Mouse (Mus musculus): ENCODE results near the gene Wbp2nl. TPM values are rescaled to one million over a fixed set of nuclear protein-coding genes. Genes with fewer than 3 reads are reported as not detected.

Gene Wbp2nl
- 0.17 TPM in 1 of 2 replicates, not detected in the other for polyA plus RNA-seq (2015; fragmentation: Nextera tagmentation; extraction: Ambion mirVana)

GRCm38 (mm10) chr15:82298764-82299561 is at the start of gene Wbp2nl:
TSS of gene Wbp2nl (plus strand) at chr15:82298954.

DNA sequence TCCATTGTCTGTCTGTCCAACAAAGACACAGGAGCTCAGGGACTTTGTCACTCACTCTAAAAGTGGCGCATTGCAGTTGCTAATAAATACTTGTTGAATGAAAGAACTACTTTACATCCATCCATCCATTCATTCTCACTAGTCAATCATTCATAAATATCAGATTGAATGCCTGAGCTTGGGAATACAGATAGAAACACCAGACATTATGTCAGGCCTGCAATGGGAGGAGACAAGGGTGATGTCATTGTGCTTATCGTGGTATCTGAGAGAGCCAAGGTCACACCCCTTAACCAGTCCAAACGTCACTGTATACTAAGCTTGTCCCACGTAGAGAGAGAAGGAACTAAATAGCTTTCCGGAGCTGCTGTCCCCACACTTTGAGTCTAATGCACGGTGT is 46.7 kb upstream of the Wbp2nl start, which contains the start of gene 1500009C09Rik:
TSS of gene 1500009C09Rik (plus strand) at position 301 of the 400 bp plus-strand sequence.

DNA sequence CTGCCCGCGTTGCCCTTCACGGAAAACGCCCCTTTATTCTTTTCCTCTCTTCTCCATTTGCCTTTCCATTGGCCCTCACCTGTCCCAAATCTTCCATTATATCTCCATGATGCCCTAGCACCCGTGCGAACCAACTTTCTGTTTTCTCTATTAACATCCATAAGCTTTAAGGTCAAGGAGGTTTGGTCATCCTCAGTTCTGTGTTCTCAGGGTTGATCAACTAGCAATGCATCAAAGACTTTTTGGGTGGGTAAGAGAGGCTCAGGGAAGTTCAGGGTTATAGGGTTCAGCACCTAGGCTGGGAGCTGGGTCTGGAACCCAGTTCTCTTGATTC is 24.2 kb upstream of the Wbp2nl start, which contains the start of gene Sept3:
TSS of gene Sept3 (plus strand) at position 301 of the 334 bp plus-strand sequence.

DNA sequence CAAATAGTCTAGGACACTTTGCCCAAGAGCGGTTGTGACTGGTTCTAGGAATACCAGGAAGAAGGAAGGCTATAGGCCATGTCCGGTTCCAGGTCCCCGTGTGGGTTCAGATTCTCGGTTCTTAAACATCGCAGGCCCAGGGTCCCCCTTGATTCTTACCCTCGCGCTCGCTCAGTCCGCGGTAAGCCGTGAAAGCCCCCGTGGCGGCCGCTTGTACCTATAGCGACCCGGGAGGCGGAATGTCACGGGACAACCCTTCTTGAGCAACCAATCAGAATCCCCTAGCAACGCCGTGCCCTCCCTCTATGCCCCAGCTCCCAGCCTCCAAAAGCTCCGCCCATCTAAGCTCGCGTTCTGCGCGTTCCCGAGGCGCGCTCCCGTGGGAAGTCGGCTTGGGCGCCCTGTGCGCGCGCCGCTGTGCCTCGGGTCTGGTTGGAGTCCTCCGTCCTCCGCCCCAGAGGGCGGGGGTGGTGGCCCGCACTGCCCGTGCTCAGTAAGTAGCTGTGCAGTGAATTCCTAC is 39.9 kb downstream of the Wbp2nl start, which contains the start of the genes Naga, Pheta2 and Smdt1:
TSS of gene Naga (minus strand) at position 333 of the 520 bp plus-strand sequence.
TSS of gene Pheta2 (plus strand) at position 350 of the 520 bp plus-strand sequence.
TSS of gene Smdt1 (plus strand) at position 367 of the 520 bp plus-strand sequence.

GRCm38 (mm10) chr15:82354126-82354945 is 55.6 kb downstream of the Wbp2nl start, which contains the start of gene Ndufa6:
TSS of gene Ndufa6 (minus strand) at chr15:82354322.

Other genes with a start within 250 kb of the Wbp2nl start
- not detected in 2 replicates for gene 4930407I10Rik, start 239.8 kb upstream of the Wbp2nl start, polyA plus RNA-seq (2015; fragmentation: Nextera tagmentation; extraction: Ambion mirVana)
- not detected in 2 replicates for gene Mei1, start 229.0 kb upstream of the Wbp2nl start, polyA plus RNA-seq (2015; fragmentation: Nextera tagmentation; extraction: Ambion mirVana)
- 5.3 and 5.7 TPM in 2 replicates for gene Ccdc134, start 171.0 kb upstream of the Wbp2nl start, polyA plus RNA-seq (2015; fragmentation: Nextera tagmentation; extraction: Ambion mirVana)
- gene Srebf2, start 151.8 kb upstream of the Wbp2nl start, polyA plus RNA-seq (2015; fragmentation: Nextera tagmentation; extraction: Ambion mirVana), result 53.9 and 76.2 TPM in 2 replicates
- 0.25 and 0.27 TPM in 2 replicates for gene Shisa8, start 86.1 kb upstream of the Wbp2nl start, polyA plus RNA-seq (2015; fragmentation: Nextera tagmentation; extraction: Ambion mirVana)
- 0.16 and 0.26 TPM in 2 replicates for gene Tnfrsf13c, start 74.6 kb upstream of the Wbp2nl start, polyA plus RNA-seq (2015; fragmentation: Nextera tagmentation; extraction: Ambion mirVana)
- 24.4 and 24.9 TPM in 2 replicates for gene Cenpm, start 54.2 kb upstream of the Wbp2nl start, polyA plus RNA-seq (2015; fragmentation: Nextera tagmentation; extraction: Ambion mirVana)
- 0.25 and 0.44 TPM in 2 replicates for gene 1500009C09Rik, start 46.6 kb upstream of the Wbp2nl start, polyA plus RNA-seq (2015; fragmentation: Nextera tagmentation; extraction: Ambion mirVana)
- gene Sept3, start 24.1 kb upstream of the Wbp2nl start, polyA plus RNA-seq (2015; fragmentation: Nextera tagmentation; extraction: Ambion mirVana), result 8.6 and 22.3 TPM in 2 replicates
- 52.3 and 72.5 TPM in 2 replicates for gene Naga, start 40.0 kb downstream of the Wbp2nl start, polyA plus RNA-seq (2015; fragmentation: Nextera tagmentation; extraction: Ambion mirVana)
- gene Pheta2, start 40.0 kb downstream of the Wbp2nl start, polyA plus RNA-seq (2015; fragmentation: Nextera tagmentation; extraction: Ambion mirVana), result 6.5 and 6.8 TPM in 2 replicates
- 270 and 273 TPM in 2 replicates for gene Smdt1, start 40.0 kb downstream of the Wbp2nl start, polyA plus RNA-seq (2015; fragmentation: Nextera tagmentation; extraction: Ambion mirVana)
- 1,413 and 2,016 TPM in 2 replicates for gene Ndufa6, start 55.4 kb downstream of the Wbp2nl start, polyA plus RNA-seq (2015; fragmentation: Nextera tagmentation; extraction: Ambion mirVana)
- gene Cyp2d22, start 81.3 kb downstream of the Wbp2nl start, polyA plus RNA-seq (2015; fragmentation: Nextera tagmentation; extraction: Ambion mirVana), result 29.6 and 38.1 TPM in 2 replicates
- not detected in 2 replicates for gene Cyp2d11, start 95.1 kb downstream of the Wbp2nl start, polyA plus RNA-seq (2015; fragmentation: Nextera tagmentation; extraction: Ambion mirVana)
- 7.0 and 10.8 TPM in 2 replicates for gene Cyp2d10, start 108.2 kb downstream of the Wbp2nl start, polyA plus RNA-seq (2015; fragmentation: Nextera tagmentation; extraction: Ambion mirVana)
- 5.7 and 8.7 TPM in 2 replicates for gene Cyp2d9, start 134.5 kb downstream of the Wbp2nl start, polyA plus RNA-seq (2015; fragmentation: Nextera tagmentation; extraction: Ambion mirVana)